Mouse (Mus musculus): ENCODE measurements around the gene Fars2. TPM values are rescaled to one million over a fixed set of nuclear protein-coding genes. Genes with fewer than 3 reads are reported as not detected.

Gene Fars2
- polyA plus RNA-seq, 1 experiment from 2014 or later, result 68.1 TPM

GRCm38 (mm10) chr13:36735901-36736618 is 618.8 kb downstream of the Fars2 start:
- no peaks in the 10 kb centered on the region for H3K36me3 ChIP-seq (ENCODE audit: control insufficient read depth, insufficient read depth, low read length)
- H3K27me3 ChIP-seq (ENCODE audit: control insufficient read depth, insufficient read depth, low read length), result peaks cover 42% of the 10 kb centered on the region
- peak overlapping the region; percentile 54 to 67 for H3K4me3 ChIP-seq (ENCODE audit: control insufficient read depth in 1 of 2, insufficient read depth in 1 of 2, low read depth in 1 of 2, low read length in 2 of 2)
- peak overlapping the region; percentile 63 for H3K9ac ChIP-seq (ENCODE audit: low read length)
- H3K4me1 ChIP-seq (ENCODE audit: control insufficient read depth in 2 of 2, insufficient read depth in 2 of 2, low read length in 2 of 2), result peaks cover 13 to 22% of the 10 kb centered on the region in 2 experiments; a peak in 3 of 4 replicates
- ATAC-seq (ENCODE audit: insufficient number of reproducible peaks, insufficient read depth, low FRiP score, low read depth), result peak; percentile 85
- peak overlapping the region; percentile 94 for H3K4me2 ChIP-seq (ENCODE audit: low read length)
- WGBS, result under 1% methylated on average over 38 of the region's 39 CpGs
- H3K27ac ChIP-seq (replicated peaks in 1 of 2; ENCODE audit: control insufficient read depth in 1 of 2, insufficient read depth in 1 of 2, low read depth in 2 of 2, low read length in 2 of 2), result 0 out of 4 replicates have a peak overlapping the region, but pooled peaks of 1 of the 2 experiments have one; percentile 10
- no peaks in the 10 kb centered on the region for H3K9me3 ChIP-seq (ENCODE audit: control insufficient read depth, low read length)

DNA sequence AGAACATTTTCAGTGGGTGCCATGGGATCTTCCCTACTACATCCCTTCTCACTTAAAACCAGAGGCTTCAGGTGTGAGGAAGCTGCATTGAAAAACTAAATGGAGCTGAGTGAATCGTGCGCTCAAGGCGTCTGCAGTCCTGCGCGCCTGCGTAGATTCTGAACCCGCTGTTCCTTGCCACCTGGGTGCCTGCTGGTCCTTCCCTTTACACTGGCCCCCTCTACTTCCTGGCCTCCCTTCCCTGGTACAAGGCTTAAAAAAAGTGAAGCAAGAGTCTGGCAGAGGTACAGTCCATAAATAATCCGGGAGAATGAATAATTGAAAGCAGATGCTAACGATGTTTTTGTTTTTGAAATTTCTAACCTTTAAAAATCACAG is 619.4 kb downstream of the Fars2 start:
- Histone ChIP-seq H3K27me3 (ENCODE audit: control insufficient read depth, insufficient read depth, low read length) (peaks cover 37% of the 10 kb centered on the region), H3K4me2 (ENCODE audit: low read length) (peak overlapping the region; percentile 94), H3K4me3 (ENCODE audit: control insufficient read depth in 1 of 2, insufficient read depth in 1 of 2, low read depth in 1 of 2, low read length in 2 of 2) (peak overlapping the region; percentile 54 to 67), H3K36me3 (ENCODE audit: control insufficient read depth, insufficient read depth, low read length) (no peaks in the 10 kb centered on the region), H3K9me3 (ENCODE audit: control insufficient read depth, low read length) (no peaks in the 10 kb centered on the region), H3K27ac (replicated peaks in 1 of 2; ENCODE audit: control insufficient read depth in 1 of 2, insufficient read depth in 1 of 2, low read depth in 2 of 2, low read length in 2 of 2) (no peak overlapping the region), H3K4me1 (ENCODE audit: control insufficient read depth in 2 of 2, insufficient read depth in 2 of 2, low read length in 2 of 2) (peaks cover 9 to 20% of the 10 kb centered on the region in 2 experiments; a peak in 3 of 4 replicates), H3K9ac (ENCODE audit: low read length) (peak overlapping the region; percentile 63)
- 8% methylated on average over 9 of the region's 9 CpGs for WGBS
- ATAC-seq (ENCODE audit: insufficient number of reproducible peaks, insufficient read depth, low FRiP score, low read depth), result no peak

DNA sequence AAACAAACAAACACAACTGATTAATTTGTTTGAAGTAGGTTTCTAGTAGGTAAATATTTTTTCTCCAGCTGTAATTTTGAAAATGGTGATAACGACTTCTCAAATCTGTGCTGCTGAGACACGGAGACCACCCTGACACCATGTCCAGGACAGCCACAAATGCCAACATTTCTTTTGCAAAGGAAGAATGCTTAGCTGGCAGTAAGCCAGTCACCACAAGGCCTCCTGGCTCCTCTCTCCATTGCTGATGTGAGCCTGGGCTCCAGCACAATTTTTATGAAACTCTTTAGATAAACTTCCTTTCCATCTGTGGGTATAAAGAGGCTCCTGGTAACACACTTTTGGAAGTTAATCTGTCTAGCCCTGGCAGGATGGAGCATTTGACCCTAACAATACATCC is 632.8 kb downstream of the Fars2 start:
- no peak overlapping the region for H3K4me2 ChIP-seq (ENCODE audit: low read length)
- 24% methylated on average over 2 of the region's 2 CpGs for WGBS
- no peak overlapping the region for H3K9ac ChIP-seq (ENCODE audit: low read length)
- ATAC-seq (ENCODE audit: insufficient number of reproducible peaks, insufficient read depth, low FRiP score, low read depth), result no peak
- H3K4me1 ChIP-seq (ENCODE audit: control insufficient read depth in 2 of 2, insufficient read depth in 2 of 2, low read length in 2 of 2), result 0 out of 4 replicates have a peak, but pooled peaks cover 0 to 4% of the 10 kb centered on the region in 2 experiments
- H3K4me3 ChIP-seq (ENCODE audit: control insufficient read depth in 1 of 2, insufficient read depth in 1 of 2, low read depth in 1 of 2, low read length in 2 of 2), result no peak overlapping the region
- H3K27ac ChIP-seq (replicated peaks in 1 of 2; ENCODE audit: control insufficient read depth in 1 of 2, insufficient read depth in 1 of 2, low read depth in 2 of 2, low read length in 2 of 2), result no peak overlapping the region
- H3K27me3 ChIP-seq (ENCODE audit: control insufficient read depth, insufficient read depth, low read length), result no peaks in the 10 kb centered on the region
- no peaks in the 10 kb centered on the region for H3K36me3 ChIP-seq (ENCODE audit: control insufficient read depth, insufficient read depth, low read length)
- H3K9me3 ChIP-seq (ENCODE audit: control insufficient read depth, low read length), result no peaks in the 10 kb centered on the region

DNA sequence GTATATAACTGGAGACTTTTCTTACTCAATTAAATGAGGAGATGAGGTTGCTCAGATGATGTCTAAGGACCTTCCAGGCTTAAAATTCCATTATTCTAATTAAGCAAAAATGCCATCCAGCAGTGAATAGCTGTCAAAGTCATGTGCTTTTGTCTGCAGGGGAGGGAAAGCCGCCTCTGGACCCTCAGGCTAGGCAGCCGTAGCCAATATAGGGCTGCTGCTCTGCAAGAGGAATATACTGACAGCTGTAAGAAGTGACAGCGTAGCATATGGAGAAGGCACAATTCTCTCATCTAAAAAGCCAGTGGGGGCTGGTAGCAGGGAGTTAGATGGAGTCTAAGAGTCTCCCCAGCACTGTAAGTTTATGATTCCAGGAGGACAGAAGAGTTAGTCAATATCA is 634.6 kb downstream of the Fars2 start:
- H3K9ac ChIP-seq (ENCODE audit: low read length), result no peak overlapping the region
- 78% methylated on average over 3 of the region's 3 CpGs for WGBS
- no peaks in the 10 kb centered on the region for H3K27me3 ChIP-seq (ENCODE audit: control insufficient read depth, insufficient read depth, low read length)
- no peak overlapping the region for H3K27ac ChIP-seq (replicated peaks in 1 of 2; ENCODE audit: control insufficient read depth in 1 of 2, insufficient read depth in 1 of 2, low read depth in 2 of 2, low read length in 2 of 2)
- H3K9me3 ChIP-seq (ENCODE audit: control insufficient read depth, low read length), result no peaks in the 10 kb centered on the region
- H3K4me2 ChIP-seq (ENCODE audit: low read length), result no peak overlapping the region
- H3K36me3 ChIP-seq (ENCODE audit: control insufficient read depth, insufficient read depth, low read length), result no peaks in the 10 kb centered on the region
- ATAC-seq (ENCODE audit: insufficient number of reproducible peaks, insufficient read depth, low FRiP score, low read depth), result no peak
- H3K4me3 ChIP-seq (ENCODE audit: control insufficient read depth in 1 of 2, insufficient read depth in 1 of 2, low read depth in 1 of 2, low read length in 2 of 2), result no peak overlapping the region
- 0 out of 4 replicates have a peak, but pooled peaks cover 0 to 4% of the 10 kb centered on the region in 2 experiments for H3K4me1 ChIP-seq (ENCODE audit: control insufficient read depth in 2 of 2, insufficient read depth in 2 of 2, low read length in 2 of 2)

DNA sequence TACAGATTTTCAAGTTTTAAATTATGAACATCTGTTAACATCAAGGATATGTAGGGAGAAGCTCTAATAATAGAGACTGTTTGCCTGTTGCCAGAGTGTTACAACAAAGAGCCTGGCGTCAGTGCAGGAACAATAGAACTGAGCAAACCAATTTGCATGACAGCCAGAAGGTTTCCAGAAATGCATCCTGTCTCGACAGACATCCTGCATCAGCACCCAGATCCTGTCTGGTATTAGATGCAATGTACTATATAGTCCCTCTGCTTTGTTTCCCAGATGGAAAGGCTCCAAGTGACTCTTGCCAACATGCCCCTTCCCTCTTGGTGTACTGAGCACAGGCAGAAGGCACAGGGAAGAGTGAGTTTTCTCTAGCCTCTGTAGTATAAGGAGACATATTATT is 649.6 kb downstream of the Fars2 start:
- H3K27me3 ChIP-seq (ENCODE audit: control insufficient read depth, insufficient read depth, low read length), result no peaks in the 10 kb centered on the region
- H3K4me2 ChIP-seq (ENCODE audit: low read length), result no peak overlapping the region
- H3K4me1 ChIP-seq (ENCODE audit: control insufficient read depth in 2 of 2, insufficient read depth in 2 of 2, low read length in 2 of 2), result no peaks in the 10 kb centered on the region
- no peak overlapping the region for H3K9ac ChIP-seq (ENCODE audit: low read length)
- 51% methylated on average over 2 of the region's 2 CpGs for WGBS
- no peak for ATAC-seq (ENCODE audit: insufficient number of reproducible peaks, insufficient read depth, low FRiP score, low read depth)
- no peak overlapping the region for H3K27ac ChIP-seq (replicated peaks in 1 of 2; ENCODE audit: control insufficient read depth in 1 of 2, insufficient read depth in 1 of 2, low read depth in 2 of 2, low read length in 2 of 2)
- H3K4me3 ChIP-seq (ENCODE audit: control insufficient read depth in 1 of 2, insufficient read depth in 1 of 2, low read depth in 1 of 2, low read length in 2 of 2), result no peak overlapping the region
- no peaks in the 10 kb centered on the region for H3K9me3 ChIP-seq (ENCODE audit: control insufficient read depth, low read length)
- no peaks in the 10 kb centered on the region for H3K36me3 ChIP-seq (ENCODE audit: control insufficient read depth, insufficient read depth, low read length)

Other genes starting within 250 kb of the Fars2 start
- gene Rpp40, start 211.1 kb upstream of the Fars2 start, polyA plus RNA-seq (2014; fragmentation: Nextera tagmentation; extraction: Ambion mirVana), result 8.4 and 8.9 TPM in 2 replicates
- gene Ppp1r3g, start 158.6 kb upstream of the Fars2 start, polyA plus RNA-seq (2014; fragmentation: Nextera tagmentation; extraction: Ambion mirVana), result 3.9 and 4.3 TPM in 2 replicates
- 31.6 and 32.5 TPM in 2 replicates for gene Lyrm4, start 114 bp downstream of the Fars2 start, polyA plus RNA-seq (2014; fragmentation: Nextera tagmentation; extraction: Ambion mirVana)